Mouse (Mus musculus): ENCODE results near the gene Shf.

The Shf gene

DNA sequence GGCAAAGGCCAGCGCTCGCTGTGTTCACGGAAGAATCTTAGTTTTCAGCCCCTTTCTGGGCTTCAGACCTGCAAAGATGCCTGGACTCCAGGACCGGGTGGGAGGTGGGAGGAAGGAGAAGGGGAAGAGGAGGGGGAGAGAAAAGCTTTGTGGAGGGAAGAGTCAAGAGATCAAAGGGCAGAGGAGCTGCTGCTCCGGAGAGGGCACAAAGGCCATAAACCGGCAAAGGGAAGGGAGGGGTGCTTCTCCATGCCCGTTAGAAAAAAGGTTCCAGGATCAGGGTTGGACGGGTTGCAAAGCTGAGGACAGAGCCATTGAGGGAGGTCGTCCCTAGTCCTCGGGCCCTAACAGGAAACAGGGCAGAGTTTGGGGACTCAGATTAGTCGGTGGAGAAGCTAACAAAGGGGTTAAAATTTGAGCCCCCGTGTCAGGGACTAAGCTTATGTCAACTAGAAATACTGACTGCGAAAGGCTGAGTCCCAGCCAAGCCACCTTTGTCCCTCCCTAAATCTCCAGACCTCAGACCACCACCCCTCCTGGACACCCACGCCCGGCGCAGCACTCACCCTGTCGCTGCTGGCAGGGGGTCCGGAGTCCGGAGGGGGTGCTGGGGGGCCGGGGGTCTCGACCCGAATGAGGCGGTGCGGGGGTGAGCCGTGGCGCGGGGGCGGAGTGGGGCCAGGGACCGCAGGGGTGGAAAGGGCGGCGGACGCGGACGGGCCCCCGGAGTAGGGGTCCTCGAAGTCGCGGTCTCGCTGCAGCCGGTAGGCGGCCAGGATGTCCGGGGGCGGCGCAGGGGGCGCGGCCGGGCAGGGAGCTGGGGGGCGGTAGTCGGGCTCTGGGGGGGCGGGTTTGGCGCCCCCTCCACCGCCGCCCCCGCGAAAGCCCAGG is 636 bp downstream of the Shf start:
- peak; percentile 34 for DNase-seq (ENCODE audit: low read depth, low spot score)

DNA sequence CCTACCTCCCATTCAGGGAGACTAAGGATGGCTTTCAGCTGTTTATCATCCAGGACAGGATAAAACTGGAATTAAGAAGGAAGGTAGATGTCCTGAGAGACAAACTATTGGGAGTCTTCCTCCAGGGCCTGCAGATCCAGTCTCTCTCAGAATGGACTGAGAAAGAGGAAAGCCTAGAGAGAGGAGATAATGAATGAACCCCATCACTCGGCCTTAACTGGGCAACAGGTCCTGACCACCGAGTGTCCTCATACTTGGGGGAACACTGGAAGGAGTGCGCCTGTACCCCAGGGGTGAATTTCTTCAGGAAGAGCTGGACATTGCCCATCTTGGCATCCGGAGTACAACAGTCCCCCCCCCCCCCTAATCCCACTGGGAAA is 1.3 kb downstream of the Shf start:
- no peak for DNase-seq (ENCODE audit: low read depth, low spot score)

DNA sequence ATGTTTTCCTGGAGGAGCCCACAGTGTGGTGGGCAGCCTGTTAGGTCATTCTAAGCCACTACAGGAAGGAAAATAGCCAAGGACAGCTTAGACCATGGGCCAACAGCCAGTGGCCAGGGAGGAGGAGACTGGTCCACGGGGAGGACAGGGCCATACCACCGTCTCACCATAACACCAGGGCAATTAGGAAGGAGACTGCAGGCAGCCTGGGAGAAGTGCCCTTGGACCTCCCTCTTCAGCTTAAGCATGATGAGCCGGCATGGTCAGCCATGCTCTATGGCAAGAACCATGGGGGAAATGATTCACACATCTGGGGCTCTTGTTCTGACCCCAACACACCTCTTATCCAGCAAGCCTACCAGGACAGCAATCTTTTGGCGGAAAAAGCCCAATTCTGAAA is 1.8 kb downstream of the Shf start:
- no peak for DNase-seq (ENCODE audit: low read depth, low spot score)

DNA sequence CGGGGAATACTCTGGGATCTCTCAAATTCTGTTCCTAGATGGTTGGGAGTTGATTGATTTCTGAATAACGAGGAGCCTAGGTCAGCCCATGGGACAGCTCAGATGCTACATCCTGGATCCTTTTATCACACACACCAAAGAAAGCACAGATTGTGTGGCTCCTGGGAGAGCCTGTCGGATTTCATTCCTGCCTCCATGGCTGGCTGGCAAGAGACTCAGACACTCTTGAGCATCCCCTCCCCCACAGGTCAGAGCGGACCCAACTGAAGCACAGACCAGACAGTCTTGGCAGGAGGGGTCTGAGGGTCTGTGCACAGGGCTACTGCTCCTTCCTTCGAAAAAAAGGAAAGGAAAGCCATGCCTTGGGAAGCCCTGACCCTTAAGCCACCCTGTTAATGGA is 2.3 kb downstream of the Shf start:
- no peak for DNase-seq (ENCODE audit: low read depth, low spot score)

DNA sequence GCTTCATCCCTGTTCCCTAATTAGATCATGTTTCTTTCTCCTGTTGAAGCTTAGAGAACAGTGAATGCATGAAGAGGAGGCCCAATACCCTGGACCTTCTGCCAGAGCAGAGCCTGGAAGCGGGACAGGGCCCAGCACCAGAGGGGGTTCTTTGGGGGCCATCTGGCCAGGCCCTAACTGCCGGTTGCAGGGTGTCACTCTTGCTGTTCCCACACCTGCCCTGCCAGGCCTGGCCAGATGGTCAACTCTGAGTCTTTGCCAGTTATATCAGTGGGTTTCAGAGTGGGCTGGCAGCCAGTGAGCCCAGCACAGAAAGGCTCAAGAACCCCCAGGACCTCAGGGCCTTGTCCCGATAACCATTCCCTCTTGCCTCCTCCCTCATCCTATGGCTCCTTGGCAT is 2.9 kb downstream of the Shf start:
- DNase-seq (ENCODE audit: low read depth, low spot score), result no peak

DNA sequence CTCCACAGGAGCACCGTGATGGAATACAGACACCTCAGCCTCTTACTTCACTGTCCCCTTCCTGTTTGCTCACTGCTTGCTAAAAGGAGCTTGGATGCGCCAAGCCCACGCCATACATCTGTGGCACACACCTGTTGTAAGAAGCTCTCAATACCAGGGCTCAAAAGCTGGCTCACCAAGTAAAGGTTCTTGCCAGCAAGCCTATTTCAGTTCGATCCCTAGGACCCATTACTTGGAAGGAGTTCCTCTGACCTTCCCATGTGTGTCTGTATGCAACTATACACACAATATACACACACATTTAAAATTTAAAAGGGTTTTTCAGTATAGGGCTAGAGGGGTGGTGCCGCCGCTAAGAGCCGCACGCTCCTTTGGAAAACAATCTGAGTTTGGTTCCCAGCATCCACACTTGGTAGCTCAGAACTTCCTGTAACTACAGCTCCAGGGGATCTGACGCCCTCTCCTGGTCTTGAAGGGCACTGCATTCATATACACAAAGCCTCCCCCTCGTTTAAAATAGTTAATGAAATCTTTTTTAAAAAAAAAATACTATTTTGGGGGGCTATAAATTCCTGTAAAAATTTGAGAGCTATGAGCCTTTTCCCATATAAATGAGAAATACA is 3.6 kb downstream of the Shf start:
- peak; percentile 41 for DNase-seq (ENCODE audit: low read depth, low spot score)

DNA sequence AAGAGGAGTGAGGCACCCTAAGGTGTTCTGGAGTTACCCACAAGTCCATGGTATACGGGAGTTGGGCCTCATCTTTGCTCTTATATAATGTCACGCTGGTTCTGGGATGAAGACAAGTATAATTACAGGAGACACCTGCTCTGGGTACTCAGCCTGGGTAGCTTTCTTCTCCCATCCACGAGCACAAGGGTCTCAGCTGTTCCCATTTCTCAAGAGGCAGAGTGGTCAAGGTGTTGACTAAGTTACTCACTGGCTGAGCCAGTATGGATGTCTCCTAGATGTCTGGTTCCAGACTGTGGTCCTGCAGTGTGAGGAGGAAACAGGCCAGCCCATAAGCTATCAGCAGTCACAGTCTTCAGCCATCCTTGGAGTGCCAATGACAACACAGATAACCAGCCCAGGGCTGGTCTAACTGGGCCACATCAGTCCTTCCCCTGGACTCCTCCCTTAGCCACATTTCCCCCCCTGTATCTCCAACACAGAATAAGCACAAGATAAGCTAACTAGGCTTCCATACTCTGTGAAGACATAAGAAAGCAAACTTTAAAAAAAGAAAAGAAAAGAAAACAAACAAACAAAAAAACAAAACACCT is 4.5 kb downstream of the Shf start:
- DNase-seq (ENCODE audit: low read depth, low spot score), result no peak

DNA sequence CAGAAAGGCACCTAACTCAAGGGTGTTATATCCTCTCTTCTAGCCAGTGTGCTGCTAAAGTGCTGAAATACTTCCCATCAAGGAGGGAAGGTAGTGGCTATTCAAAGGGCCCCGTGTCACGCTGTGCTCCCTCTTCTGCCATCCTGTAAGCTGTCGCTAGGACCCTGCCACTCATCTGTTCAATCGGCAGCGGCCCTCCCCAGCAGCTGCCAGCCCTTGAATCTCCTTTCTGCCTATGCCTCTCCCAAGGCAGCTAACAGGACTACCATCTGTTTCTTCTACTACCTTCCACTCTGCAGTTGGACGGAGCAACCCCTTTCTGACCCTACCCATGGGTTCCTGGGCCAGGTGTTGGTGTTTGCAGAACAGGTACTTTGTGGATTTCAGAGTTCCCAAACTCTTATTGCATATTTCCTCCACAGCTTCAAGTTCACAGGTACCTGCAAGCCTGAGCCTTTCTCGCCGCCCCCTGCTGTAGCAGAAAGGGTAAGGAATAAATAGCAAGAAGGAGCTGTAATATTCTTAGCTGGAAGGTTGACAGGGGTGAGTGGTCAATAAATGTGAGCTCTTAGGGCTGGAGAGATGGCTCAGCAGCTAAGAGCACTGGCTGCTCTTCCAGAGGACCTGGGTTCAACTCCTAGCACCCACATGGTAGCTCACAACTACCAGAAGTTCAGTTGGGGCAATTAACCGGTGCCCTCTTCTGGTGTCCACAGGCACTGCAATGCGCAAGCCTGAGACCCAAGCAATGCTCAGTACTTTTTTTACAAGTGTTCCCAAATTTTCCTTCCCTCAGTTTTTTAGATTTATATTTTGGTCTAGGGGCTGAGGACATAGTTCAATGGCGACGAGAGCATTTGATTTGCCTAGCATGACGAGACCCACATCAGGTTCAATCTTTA is 6.1 kb downstream of the Shf start:
- no peak for DNase-seq (ENCODE audit: low read depth, low spot score)

DNA sequence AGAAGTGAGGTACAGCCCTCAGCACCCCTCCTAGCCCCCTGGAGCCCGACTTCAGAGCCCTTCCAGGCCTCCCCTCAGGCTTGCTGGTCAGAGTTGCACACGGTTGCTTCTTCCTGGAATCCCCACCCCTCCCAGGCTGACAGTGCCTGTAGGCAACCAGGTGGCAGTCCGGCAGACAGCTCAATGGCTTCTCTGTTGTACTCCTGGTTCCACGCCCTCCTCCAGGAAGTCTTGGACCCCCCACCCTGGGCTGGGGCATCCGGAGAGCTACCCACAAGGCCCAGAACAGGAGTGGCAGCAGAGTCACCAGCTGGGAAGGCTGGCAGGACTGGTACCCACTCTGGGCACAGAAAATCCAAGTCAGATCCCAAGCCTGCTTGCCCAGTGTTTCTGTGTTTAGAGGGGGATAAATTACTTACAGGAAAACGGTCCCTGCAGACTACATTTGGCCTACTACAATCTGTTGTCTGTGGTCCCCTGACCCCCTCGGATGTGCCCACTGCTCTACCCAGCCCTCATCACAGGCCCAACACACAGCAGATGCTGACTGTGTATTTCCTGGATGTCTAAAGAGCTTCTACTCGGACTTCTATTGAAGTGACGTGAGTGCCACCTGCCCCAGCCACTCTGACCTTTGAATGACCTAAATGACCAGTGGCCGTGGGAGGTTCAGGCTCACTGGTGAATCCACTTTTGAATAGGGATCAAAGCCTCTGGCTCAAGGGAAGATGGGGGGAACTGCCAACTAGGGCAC is 6.9 kb downstream of the Shf start:
- DNase-seq (ENCODE audit: low read depth, low spot score), result no peak

DNA sequence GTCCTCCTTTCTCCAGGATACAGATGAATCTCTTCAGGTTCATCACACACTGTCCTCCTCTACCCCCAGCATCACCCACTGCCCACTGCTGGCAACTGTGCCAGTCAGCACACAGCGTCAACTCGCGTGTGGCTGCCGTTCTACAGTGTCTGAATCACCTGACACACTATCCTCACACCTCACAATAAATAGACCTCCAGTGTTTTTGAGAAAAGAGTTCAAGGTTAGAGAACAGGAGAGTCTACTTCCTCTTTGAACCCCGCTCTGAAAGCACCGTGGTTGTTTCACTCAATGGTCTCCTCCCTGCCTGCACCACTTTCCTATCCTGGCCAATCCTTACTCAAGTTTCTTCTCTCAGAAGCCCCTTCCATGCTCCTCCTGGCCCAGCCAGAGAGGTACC is 7.8 kb downstream of the Shf start:
- DNase-seq (ENCODE audit: low read depth, low spot score), result peak; percentile 42

DNA sequence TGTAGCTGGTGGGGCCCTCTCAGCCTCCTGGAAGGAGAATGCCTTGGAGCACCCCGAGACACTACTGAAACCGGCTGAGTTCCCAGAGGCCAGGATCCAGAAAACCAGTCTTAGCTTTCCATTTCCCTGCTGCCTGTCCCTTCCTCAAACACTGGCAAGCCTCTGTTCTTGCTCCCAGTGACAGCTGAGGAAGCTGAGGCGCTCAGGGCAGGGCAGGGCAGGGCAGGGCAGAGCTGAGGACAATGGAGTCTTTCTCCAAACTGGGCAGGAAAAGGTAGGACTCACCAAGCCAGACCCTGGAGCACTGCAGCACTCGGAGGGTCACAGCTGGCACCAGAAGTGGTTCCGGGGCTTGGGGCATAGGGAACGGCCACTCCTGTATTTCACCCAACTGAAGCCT is 8.7 kb downstream of the Shf start:
- no peak for DNase-seq (ENCODE audit: low read depth, low spot score)

DNA sequence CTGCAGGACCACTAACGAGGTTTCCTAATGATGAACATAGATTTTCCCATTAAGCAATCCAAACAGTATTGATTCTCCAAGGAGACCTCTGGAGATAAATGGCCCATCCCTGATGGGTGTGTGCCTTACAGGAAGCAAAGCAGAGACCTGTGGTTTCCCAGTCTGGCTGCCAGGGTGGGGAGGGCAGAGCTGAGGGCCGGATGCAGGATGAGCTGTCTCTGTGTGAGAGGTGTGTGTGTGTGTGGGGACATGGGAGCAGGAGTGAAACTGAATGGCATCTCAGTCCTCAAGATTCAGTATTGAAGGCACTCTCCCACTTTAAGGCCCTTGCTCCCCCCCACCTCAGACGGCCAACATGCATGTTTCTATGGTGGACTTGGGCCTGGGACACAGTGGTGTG is 12.8 kb downstream of the Shf start:
- DNase-seq (ENCODE audit: low read depth, low spot score), result no peak

DNA sequence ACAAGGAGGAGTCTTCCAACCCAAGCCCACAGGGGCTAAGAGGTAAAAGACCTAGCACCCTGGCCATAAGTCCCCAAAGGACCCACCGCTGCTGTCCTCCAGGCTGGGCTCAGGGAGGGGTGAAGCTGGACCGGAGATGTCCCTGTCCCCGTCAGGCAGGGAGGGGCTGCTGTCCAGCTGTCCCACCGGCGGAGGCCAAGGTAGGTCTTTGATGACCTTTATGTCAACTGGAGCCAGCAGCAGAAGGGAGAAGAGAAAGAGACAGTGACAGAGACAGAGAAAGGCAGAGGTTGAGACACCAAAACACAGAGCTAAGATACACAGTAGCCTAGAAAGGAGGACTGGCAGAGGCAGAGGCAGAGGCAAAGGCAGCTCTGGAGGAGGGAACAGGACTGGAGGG is 13.6 kb downstream of the Shf start:
- no peak for DNase-seq (ENCODE audit: low read depth, low spot score)

DNA sequence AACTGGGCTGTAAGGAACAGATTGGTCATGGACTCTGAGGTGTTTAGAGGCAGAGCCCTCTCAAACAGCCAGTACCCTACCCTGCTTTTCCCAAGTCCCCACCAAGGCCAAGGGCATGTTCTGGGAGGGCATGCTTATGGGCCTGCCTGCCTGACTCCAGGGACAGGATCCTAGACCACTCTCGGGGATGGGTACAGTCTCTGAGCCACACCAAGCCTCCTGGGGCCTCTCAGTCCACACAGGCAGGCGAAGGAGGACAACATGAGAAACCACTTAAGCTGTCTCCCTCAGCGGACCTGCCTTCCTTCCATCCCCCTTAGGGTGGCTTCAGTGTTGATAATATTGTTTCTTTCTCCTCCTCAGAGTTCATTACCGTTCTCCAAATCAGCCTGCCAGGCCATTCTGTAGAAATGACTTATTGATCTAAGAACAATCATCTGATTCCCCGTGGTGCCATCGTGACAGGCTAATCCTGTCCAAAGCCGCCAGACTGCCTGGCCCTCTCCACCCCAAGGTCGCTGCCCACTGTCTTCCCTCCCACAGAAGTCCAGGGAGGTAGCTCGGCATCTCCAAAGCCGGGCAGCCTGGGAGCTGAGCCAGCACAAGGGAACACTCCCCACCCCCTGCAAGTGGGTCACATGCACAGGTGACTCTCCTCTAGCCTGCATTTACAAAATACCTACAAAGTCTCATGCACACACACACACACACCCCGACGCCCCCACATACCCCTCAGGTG is 14.6 kb downstream of the Shf start:
- DNase-seq (ENCODE audit: low read depth, low spot score), result no peak

DNA sequence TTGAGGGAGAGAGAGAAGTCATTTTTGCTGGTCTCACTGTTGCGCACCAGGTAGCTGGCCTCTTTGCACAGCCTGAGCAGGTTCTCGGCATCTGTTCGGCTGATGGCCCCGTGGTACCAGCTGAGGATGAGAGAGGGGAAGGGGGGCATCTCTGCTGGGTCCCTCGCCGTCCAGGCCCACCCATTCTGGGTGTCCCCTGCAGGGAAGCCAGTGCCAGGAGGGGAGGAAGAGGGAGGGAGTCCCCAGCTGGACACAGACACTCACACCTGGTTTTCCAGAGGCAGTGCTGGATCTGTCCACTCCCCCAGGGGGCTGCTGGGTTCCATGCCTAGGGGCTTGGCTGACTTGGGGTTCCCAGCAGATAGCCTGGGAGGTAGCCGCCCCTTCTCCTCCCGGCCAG is 15.2 kb downstream of the Shf start:
- no peak for DNase-seq (ENCODE audit: low read depth, low spot score)

DNA sequence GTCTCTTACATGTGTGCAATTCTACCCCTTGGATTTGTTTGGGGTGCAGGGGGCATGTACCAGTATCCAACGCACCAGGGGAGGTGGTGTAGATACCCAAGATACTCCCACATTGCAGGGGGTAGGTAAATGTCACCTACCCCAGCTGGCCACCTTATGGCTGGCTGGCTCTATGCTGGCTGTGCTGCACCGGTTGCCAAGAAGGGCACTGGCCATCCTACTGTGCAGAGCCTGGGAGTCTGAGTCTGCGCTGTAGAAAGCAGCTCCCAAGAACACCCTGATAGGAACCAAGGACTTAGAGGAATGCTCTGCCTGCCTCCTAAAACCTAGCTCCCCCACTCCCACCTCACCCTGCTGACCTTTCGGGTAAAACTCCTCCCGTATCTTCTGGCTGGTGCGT is 16.0 kb downstream of the Shf start:
- DNase-seq (ENCODE audit: low read depth, low spot score), result no peak

DNA sequence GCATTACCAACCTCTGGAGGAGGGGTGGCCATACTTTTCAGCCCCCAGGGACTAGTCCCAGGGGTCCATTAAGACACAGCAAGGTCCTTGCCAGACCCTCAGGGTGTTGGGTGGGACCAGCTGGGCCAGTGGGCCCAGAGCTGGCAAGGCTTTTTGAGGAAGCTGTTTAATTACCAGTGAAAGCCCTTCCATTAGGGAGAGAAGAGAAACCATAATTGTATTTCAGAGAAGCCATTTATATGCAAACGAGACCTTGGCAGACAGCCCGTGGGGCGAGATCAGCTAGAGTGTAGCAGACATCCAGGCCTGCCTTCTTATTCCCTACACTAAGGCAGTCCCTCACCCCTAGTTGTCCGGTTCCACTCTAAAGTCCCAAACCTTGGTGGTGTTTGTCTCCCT is 17.0 kb downstream of the Shf start:
- no peak for DNase-seq (ENCODE audit: low read depth, low spot score)

DNA sequence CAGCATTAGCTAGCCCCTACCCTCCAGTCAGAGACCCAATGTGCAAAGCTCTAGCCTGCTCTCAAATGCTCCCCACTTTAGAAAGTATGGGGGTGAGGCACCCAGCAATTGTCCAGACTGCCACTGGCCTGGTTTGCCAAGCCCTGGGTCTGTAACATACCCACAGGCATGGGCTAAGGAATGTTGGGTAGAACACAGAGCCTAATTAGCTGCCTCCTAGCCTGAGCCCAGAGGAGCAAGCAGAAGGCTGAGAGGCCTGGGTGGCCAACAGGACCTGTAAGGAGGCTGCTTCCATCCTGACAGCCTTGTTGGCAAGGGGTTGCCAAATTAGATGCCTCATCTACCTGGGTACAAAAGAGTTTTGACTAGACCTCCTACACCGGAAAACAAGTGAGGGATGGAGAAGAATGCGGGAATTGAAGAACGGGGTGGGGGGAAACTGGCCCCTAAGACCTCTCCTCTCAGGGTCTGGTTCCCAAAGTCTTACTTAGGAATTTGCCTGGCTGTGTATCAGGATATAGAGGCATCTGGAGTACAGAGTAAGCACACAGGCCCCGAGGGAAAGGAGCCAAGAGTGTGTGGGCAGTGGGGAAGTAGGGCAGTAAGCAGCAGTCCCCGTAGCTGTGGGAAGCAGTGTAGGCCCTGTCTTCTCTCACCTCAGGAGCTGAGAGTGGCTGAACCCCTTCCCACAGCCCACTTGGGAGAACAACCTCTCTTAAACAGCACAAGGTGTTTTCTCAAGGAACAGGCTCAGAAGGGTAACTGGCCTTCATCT is 17.6 kb downstream of the Shf start:
- no peak for DNase-seq (ENCODE audit: low read depth, low spot score)

DNA sequence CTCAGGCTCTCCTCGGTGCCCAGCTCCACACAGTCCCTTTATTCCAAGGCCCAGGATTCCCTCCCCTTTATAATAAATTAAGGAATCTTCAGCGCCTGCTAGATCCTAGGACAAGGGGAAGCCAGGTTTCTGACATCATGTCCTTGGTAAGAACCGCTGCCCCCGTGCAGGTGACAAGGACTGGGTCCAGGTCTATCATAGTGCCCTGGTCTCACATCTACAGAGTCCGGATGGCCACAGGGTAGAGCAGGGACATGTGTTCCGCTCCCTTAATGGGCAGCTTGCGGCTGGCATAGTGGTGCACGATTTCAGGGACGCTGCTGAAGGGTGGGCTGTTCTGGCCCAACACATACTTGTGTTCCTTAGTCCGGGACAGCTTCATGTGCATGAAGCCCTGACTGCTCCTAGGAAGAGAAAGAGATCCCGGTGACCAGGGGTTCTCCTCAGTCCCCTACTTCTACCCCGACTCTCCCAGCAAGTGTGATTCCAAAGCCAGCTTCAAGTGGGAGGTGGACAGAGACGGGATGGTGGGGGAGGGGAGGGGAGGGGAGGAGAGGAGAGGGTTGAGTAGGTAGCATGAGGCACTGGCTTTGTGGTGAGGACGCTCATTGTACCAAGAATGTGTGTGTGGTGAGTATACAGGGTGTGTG is 19.7 kb downstream of the Shf start:
- DNase-seq (ENCODE audit: low read depth, low spot score), result no peak
